Mouse (Mus musculus) embryonic stem cell, embryonic (primary cell): ENCODE results near the gene Prkg1.

ENCODE experiments used
- CTCF ChIA-PET, 4 experiments: fragments of 300-600 bp in 2 of 4; fragments of 350-600 bp in 2 of 4; sonication (Branson Sonifier 250); formaldehyde crosslinking; loops; one replicate each; lab custom pipeline; 2022; ENCODE audit warnings: inconsistent platforms in 2 of 4; lab: Charles Lee
- POLR2A ChIA-PET, 4 experiments: fragments of 300-600 bp in 2 of 4; fragments of 350-600 bp in 2 of 4; sonication (Branson Sonifier 250); formaldehyde crosslinking; loops; one replicate each; lab custom pipeline; 2022; ENCODE audit warnings: antibody characterized with exemption in 4 of 4, inconsistent platforms in 1 of 4; lab: Charles Lee

Gene Prkg1

GRCm38 (mm10) chr19:31531249-31531740 lies 233.5 kb downstream of the Prkg1 start:
- ChIA-PET POLR2A (interaction anchor here in 1 of 4 experiments (0.5 kb wide), 1 partner anchor 1457 kb away, joined by 3 read pairs; no protein-coding TSS in a partner anchor), CTCF (no interaction called here)

GRCm38 (mm10) chr19:31530616-31531015 lies 234.2 kb downstream of the Prkg1 start:
- POLR2A ChIA-PET, result no interaction called here
- CTCF ChIA-PET, result no interaction called here

GRCm38 (mm10) chr19:31529890-31530289 lies 234.9 kb downstream of the Prkg1 start:
- POLR2A ChIA-PET, result no interaction called here
- CTCF ChIA-PET, result interaction anchor here in 1 of 4 experiments (0.6 kb wide), 1 partner anchor 224 kb away, joined by 4 read pairs; no protein-coding TSS in a partner anchor

- POLR2A ChIA-PET, result no interaction called here
Observed at GRCm38 (mm10) chr19:31514490-31514889, 250.3 kb downstream of the Prkg1 start.

GRCm38 (mm10) chr19:31507831-31508230 lies 257.0 kb downstream of the Prkg1 start:
- ChIA-PET CTCF (interaction anchor here in 1 of 4 experiments (0.6 kb wide), 1 partner anchor 1116 kb away, joined by 3 read pairs; no protein-coding TSS in a partner anchor), POLR2A (no interaction called here)

More at GRCm38 (mm10) chr19:31514490-31514889, 250.3 kb downstream of the Prkg1 start:
- CTCF ChIA-PET, result no interaction called here

GRCm38 (mm10) chr19:31506296-31506695 lies 258.5 kb downstream of the Prkg1 start:
- ChIA-PET CTCF (no interaction called here), POLR2A (no interaction called here)

- POLR2A ChIA-PET, result interaction anchor here in 2 of 4 experiments (0.6 kb wide), 2 partner anchors 186 to 258 kb away, joined by 4 read pairs; no protein-coding TSS in a partner anchor
- CTCF ChIA-PET, result interaction anchor here in 1 of 4 experiments (0.5 kb wide), 1 partner anchor 684 kb away, joined by 3 read pairs; no protein-coding TSS in a partner anchor
Observed at GRCm38 (mm10) chr19:31505041-31505440, 259.8 kb downstream of the Prkg1 start.

- ChIA-PET CTCF (no interaction called here), POLR2A (no interaction called here)
Observed at GRCm38 (mm10) chr19:31497386-31497785, 267.4 kb downstream of the Prkg1 start.

- CTCF ChIA-PET, result no interaction called here
- POLR2A ChIA-PET, result no interaction called here
Observed at GRCm38 (mm10) chr19:31489606-31490005, 275.2 kb downstream of the Prkg1 start.

- POLR2A ChIA-PET, result no interaction called here
Observed at GRCm38 (mm10) chr19:31471766-31472165, 293.1 kb downstream of the Prkg1 start.

GRCm38 (mm10) chr19:31460188-31460587 lies 304.6 kb downstream of the Prkg1 start:
- ChIA-PET POLR2A (no interaction called here), CTCF (interaction anchor here in 1 of 4 experiments (0.6 kb wide), 1 partner anchor 617 kb away, joined by 4 read pairs; no protein-coding TSS in a partner anchor)

More at GRCm38 (mm10) chr19:31471766-31472165, 293.1 kb downstream of the Prkg1 start:
- CTCF ChIA-PET, result no interaction called here

- ChIA-PET POLR2A (no interaction called here), CTCF (no interaction called here)
Observed at GRCm38 (mm10) chr19:31444101-31444500, 320.7 kb downstream of the Prkg1 start.

GRCm38 (mm10) chr19:31442311-31442710 lies 322.5 kb downstream of the Prkg1 start:
- POLR2A ChIA-PET, result no interaction called here
- CTCF ChIA-PET, result no interaction called here

GRCm38 (mm10) chr19:31433446-31433845 lies 331.4 kb downstream of the Prkg1 start:
- ChIA-PET POLR2A (no interaction called here), CTCF (no interaction called here)

GRCm38 (mm10) chr19:31431411-31431810 lies 333.4 kb downstream of the Prkg1 start:
- ChIA-PET POLR2A (no interaction called here), CTCF (interaction anchor here in 2 of 4 experiments (0.5 to 0.6 kb wide), 2 partner anchors 10 to 215 kb away, joined by 3 read pairs; no protein-coding TSS in a partner anchor)

GRCm38 (mm10) chr19:31426142-31426541 lies 338.7 kb downstream of the Prkg1 start:
- ChIA-PET CTCF (interaction anchor here in 3 of 4 experiments (0.5 to 1.3 kb wide), 8 partner anchors 12 to 1282 kb away, joined by 3 to 4 read pairs (median 3); no protein-coding TSS in a partner anchor), POLR2A (no interaction called here)

- CTCF ChIA-PET, result interaction anchor here in 3 of 4 experiments (0.6 to 1.3 kb wide), 5 partner anchors 11 to 597 kb away, joined by 3 read pairs; no protein-coding TSS in a partner anchor
- POLR2A ChIA-PET, result interaction anchor here in 1 of 4 experiments (0.7 kb wide), 1 partner anchor 704 kb away, joined by 3 read pairs; no protein-coding TSS in a partner anchor
Observed at GRCm38 (mm10) chr19:31425199-31425598, 339.6 kb downstream of the Prkg1 start.

GRCm38 (mm10) chr19:31424319-31424718 lies 340.5 kb downstream of the Prkg1 start:
- ChIA-PET POLR2A (no interaction called here), CTCF (no interaction called here)

- CTCF ChIA-PET, result interaction anchor here in 2 of 4 experiments (1.3 to 1.4 kb wide), 2 partner anchors 12 to 13 kb away, joined by 3 read pairs; no protein-coding TSS in a partner anchor
- POLR2A ChIA-PET, result no interaction called here
Observed at GRCm38 (mm10) chr19:31413571-31413970, 351.3 kb downstream of the Prkg1 start.

GRCm38 (mm10) chr19:31396096-31396495 lies 368.7 kb downstream of the Prkg1 start:
- ChIA-PET CTCF (no interaction called here), POLR2A (no interaction called here)

GRCm38 (mm10) chr19:31385353-31385752 lies 379.5 kb downstream of the Prkg1 start:
- ChIA-PET CTCF (no interaction called here), POLR2A (no interaction called here)
